Mouse (Mus musculus) testis, adult 2 months (tissue): Measurements from ENCODE around the gene Gcnt3. TPM values are rescaled to one million over a fixed set of nuclear protein-coding genes. Genes with fewer than 3 reads are reported as not detected.
A peak's percentile ranks its signal among the peaks of the same experiment; 100 is the strongest.

Source experiments
- H3K27ac ChIP-seq: fragments of 200-500 bp; 2 replicates; pipeline ENCODE4 v1.5.1; 2012; ENCODE audit warnings: low read depth, low read length; ENCODE audit not compliant: control insufficient read depth, insufficient read depth
- H3K27me3 ChIP-seq: fragments of 200-500 bp; 2 replicates; pipeline ENCODE4 v1.6.1; 2012; ENCODE audit warnings: mild to moderate bottlenecking, low read length, moderate library complexity; ENCODE audit not compliant: control insufficient read depth, insufficient read depth
- H3K36me3 ChIP-seq: fragments of 200-500 bp; 2 replicates; pipeline ENCODE4 v1.6.1; 2012; ENCODE audit warnings: mild to moderate bottlenecking, low read length; ENCODE audit not compliant: control insufficient read depth, insufficient read depth
- H3K4me1 ChIP-seq: fragments of 200-500 bp; 2 replicates; pipeline ENCODE4 v1.6.1; 2012; ENCODE audit warnings: low read length; ENCODE audit not compliant: control insufficient read depth, insufficient read depth
- H3K4me3 ChIP-seq: fragments of 200-500 bp; 2 replicates; pipeline ENCODE4 v1.5.1; 2012; ENCODE audit warnings: low read depth, mild to moderate bottlenecking, low read length, moderate library complexity, mixed read lengths; ENCODE audit not compliant: control insufficient read depth
- CTCF ChIP-seq: fragments of 200-500 bp; IDR thresholded peaks from 2 replicates; pipeline ENCODE4 v1.5.1; 2012; ENCODE audit warnings: low read depth, mild to moderate bottlenecking, inconsistent platforms, low read length, moderate library complexity; ENCODE audit not compliant: control insufficient read depth, insufficient read depth, insufficient replicate concordance
- POLR2A ChIP-seq: fragments of 200-500 bp; IDR thresholded peaks from 2 replicates; pipeline ENCODE4 v1.6.1; 2012; ENCODE audit warnings: low read depth, mild to moderate bottlenecking, inconsistent platforms, low read length, moderate library complexity; ENCODE audit not compliant: control insufficient read depth
- polyA plus RNA-seq: library from polyadenylated mRNA; depleted of rRNA; stranded (reverse); fragments of >200 nt; gene quantifications from 2 replicates; pipeline ENCODE4 v1.2.3, GENCODE M21; 2012

Gene Gcnt3
- polyA plus RNA-seq, 1 experiment = 5.0 TPM

DNA sequence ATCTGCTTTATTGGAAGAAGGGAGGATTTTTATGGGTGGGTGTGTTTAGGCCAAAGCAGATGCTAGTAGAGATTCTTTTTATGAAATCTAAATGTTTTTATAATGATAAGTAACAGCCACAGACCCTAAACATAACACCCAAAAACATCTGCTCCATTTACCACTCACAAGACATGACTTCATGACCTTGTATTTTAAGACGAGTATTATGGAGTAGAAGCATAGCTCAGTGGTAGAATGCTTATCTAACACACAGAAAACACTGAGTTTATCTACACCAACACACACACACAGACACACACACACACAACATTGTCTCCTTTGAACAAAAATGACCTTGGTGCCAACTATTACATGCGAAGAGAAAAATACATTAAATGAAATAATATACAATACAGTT is 7.0 kb upstream of the Gcnt3 start:
- Histone ChIP-seq H3K36me3 (no peaks in the 10 kb centered on the region), H3K27me3 (no peaks in the 10 kb centered on the region), H3K4me3 (no peak overlapping the region), H3K4me1 (no peaks in the 10 kb centered on the region), H3K27ac (no peak overlapping the region)
- no peak for TF ChIP-seq POLR2A
- no peak for TF ChIP-seq CTCF

DNA sequence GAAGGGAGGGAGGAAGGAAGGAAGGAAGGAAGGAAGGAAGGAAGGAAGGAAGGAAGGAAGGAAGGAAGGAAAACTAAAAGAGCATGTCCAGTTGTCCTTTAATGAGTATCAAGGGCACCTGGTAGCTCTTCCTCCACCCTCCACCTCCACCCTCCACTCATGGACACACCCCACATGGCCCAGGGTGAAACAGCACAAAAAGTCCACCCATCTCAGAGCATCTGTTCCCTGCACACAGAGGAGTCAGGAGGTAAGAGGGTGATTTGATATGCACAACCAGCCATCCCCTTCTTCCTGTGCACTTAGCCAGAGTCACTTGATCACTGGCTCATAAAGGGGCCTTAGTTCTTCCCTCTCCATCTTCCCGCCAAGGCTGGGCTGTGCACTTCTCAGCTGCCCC is 5.0 kb upstream of the Gcnt3 start:
- no peak for TF ChIP-seq POLR2A
- TF ChIP-seq CTCF = no peak
- H3K27me3 ChIP-seq = no peaks in the 10 kb centered on the region
- no peak overlapping the region for H3K4me3 ChIP-seq
- no peaks in the 10 kb centered on the region for H3K36me3 ChIP-seq
- no peaks in the 10 kb centered on the region for H3K4me1 ChIP-seq
- no peak overlapping the region for H3K27ac ChIP-seq

DNA sequence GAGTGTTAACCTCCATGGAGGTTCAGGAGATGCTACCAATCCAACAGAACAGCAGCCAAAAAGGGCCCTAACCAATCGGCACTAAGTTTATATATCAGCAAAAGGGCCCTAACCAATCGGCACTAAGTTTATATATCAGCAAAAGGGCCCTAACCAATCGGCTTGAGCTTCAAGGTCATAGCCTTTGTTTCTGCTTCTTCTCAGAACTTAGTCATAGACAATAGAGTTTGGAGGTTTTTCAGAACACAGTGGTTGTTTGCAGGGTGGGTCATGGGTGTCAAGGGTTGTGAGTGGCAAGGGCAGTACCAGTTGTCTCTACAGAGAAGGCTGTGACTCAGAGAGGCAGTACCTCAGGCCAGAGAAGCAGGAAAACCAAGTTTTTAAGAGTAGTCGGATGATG is 4.2 kb upstream of the Gcnt3 start:
- Histone ChIP-seq H3K27ac (no peak overlapping the region), H3K27me3 (no peaks in the 10 kb centered on the region), H3K4me3 (no peak overlapping the region), H3K36me3 (no peaks in the 10 kb centered on the region), H3K4me1 (no peaks in the 10 kb centered on the region)
- TF ChIP-seq CTCF (no peak), POLR2A (no peak)

DNA sequence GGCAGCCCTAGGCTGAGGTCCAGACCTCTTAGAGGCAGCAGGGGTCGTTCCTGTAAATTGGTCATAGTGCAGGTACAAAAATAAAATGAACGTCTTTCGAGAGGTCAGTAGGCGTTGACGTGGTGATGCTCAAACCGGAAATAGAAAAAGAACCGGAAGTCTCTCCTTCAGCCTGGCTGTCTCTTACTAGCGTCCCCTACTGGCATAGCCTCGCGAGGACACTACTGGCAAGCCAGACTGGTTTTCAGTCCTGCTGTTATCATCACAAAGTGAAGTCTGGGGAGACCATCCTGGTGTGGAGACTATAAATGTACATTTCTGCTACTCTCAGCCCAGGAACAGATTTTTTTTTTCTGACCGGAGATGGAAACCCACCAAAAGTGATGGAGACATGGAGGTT is 2.7 kb upstream of the Gcnt3 start:
- no peaks in the 10 kb centered on the region for H3K36me3 ChIP-seq
- no peaks in the 10 kb centered on the region for H3K27me3 ChIP-seq
- H3K27ac ChIP-seq = peak overlapping the region; percentile 91
- TF ChIP-seq POLR2A (peak; percentile 58; the same call in 1 of the 2 replicates), CTCF (peak; percentile 54; the same call in 1 of the 2 replicates)
- no peaks in the 10 kb centered on the region for H3K4me1 ChIP-seq
- H3K4me3 ChIP-seq = peak overlapping the region; percentile 91

DNA sequence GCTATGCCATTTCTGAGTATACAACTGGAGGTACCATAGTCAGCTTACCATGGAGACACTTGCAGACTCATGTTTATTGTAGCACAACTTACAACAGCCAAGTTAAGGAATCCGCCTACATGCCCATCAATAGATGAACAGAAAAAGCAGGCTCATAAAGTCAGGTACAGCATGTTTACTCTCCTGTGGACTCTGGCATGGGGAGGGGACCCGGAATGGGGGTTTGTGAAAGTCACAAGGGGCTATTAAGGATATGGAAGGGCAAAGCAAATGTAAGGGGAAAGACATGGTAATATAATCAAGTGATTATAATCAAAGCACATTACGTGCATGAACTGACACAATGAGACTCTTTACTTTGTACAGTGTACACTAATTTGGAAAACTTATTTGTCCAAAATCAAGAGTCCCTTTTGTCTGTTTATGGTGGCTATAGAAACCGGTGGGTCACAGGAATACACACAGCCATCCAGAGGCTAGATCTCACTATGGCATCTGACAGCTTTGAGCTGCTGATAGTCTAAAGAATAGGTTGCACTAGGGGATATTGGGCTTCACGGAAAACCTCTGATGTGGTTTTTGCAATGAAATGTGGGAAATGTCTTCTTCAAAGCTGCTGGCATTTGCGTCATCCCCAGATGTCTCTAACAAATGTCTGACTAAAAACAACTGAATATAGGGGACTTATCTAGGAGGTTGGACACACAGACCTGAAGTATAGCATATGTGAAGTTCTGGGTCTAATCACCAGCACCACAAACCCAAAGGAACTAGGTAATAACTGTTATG is 1.9 kb upstream of the Gcnt3 start:
- no peaks in the 10 kb centered on the region for H3K27me3 ChIP-seq
- no peak overlapping the region; the same call in 1 of the 2 replicates for H3K27ac ChIP-seq
- no peaks in the 10 kb centered on the region for H3K36me3 ChIP-seq
- H3K4me3 ChIP-seq = peak overlapping the region; percentile 91; the same call in 1 of the 2 replicates
- no peaks in the 10 kb centered on the region for H3K4me1 ChIP-seq
- TF ChIP-seq POLR2A (no peak), CTCF (no peak)

DNA sequence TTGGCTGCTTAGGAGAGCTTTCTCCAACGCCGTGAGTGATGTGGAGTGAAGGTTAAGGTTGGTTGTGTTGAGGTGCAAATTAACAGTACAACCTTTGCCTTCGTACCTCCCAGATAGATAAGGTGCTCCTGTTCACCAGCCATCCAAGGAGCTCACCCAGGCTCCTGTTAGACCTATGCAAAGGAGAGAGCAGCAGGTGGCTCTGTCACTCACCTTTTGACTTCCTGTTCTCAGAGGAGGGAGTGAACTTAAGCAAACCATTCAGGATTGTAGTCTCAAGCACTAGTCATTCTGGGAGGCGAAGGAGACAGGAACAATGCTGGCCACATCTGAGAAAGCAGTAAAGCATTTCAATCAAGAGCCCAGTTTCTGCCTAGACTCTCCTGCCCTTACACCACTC is 1.2 kb downstream of the Gcnt3 start:
- H3K36me3 ChIP-seq = no peaks in the 10 kb centered on the region
- H3K27ac ChIP-seq = no peak overlapping the region
- TF ChIP-seq POLR2A = no peak
- TF ChIP-seq CTCF = no peak
- no peaks in the 10 kb centered on the region for H3K27me3 ChIP-seq
- H3K4me1 ChIP-seq = no peaks in the 10 kb centered on the region
- no peak overlapping the region for H3K4me3 ChIP-seq

DNA sequence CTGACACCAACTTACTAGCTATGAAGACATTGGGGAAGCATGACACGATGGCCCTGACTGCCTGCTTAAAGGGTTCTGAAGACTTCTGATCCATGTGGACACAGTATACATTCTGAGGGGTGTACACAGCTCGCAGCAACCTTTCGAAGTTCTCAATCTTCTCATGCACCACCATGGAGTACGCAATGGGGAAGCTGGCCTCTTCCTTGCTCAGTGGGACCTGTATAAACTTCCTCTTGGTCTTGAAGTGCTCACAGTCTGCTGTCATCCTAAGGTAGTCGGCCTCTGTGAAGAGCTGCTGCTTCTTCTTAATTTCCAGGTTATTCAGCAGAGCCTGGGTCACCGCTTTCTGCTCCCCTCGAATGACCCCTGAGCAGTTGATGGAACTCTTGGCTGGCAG is 3.2 kb downstream of the Gcnt3 start:
- no peak overlapping the region for H3K27ac ChIP-seq
- H3K36me3 ChIP-seq = no peaks in the 10 kb centered on the region
- H3K27me3 ChIP-seq = no peaks in the 10 kb centered on the region
- TF ChIP-seq POLR2A (no peak), CTCF (no peak)
- no peak overlapping the region for H3K4me3 ChIP-seq
- H3K4me1 ChIP-seq = no peaks in the 10 kb centered on the region
